Mouse (Mus musculus) G1E (cell line): ENCODE measurements around the gene Slc5a8. TPM values are rescaled to one million over a fixed set of nuclear protein-coding genes. Genes with fewer than 3 reads are reported as not detected.

Experiments
- ATAC-seq: 2 replicates; pipeline ENCODE4 v1.8.0; 2016; ENCODE audit warnings: mild to moderate bottlenecking; ENCODE audit not compliant: insufficient number of reproducible peaks, poor library complexity, low FRiP score, severe bottlenecking; ENCODE audit errors: extremely low read depth
- DNase-seq: peaks from one replicate; pipeline ENCODE4 v3.0.0; 2012; ENCODE audit warnings: low spot score
- H3K27me3 ChIP-seq: 2 replicates; pipeline ENCODE4 v1.6.1; 2012; ENCODE audit warnings: mild to moderate bottlenecking, low read length, inconsistent platforms; ENCODE audit not compliant: insufficient read depth
- H3K36me3 ChIP-seq: replicated peaks from 2 replicates; pipeline ENCODE3; 2012; ENCODE audit warnings: mild to moderate bottlenecking, inconsistent platforms
- H3K4me1 ChIP-seq: 2 replicates; pipeline ENCODE4 v1.6.1; 2012; ENCODE audit warnings: low read depth, low read length, inconsistent platforms, mixed read lengths; ENCODE audit not compliant: insufficient read depth
- H3K4me3 ChIP-seq: 2 replicates; pipeline ENCODE4 v1.5.1; 2012; ENCODE audit warnings: low read depth, mild to moderate bottlenecking, inconsistent platforms, low read length, moderate library complexity, mixed read lengths
- H3K9me3 ChIP-seq: replicated peaks from 2 replicates; pipeline ENCODE4 v1.6.1; 2012; ENCODE audit warnings: inconsistent platforms
- CTCF ChIP-seq: IDR thresholded peaks from 2 replicates; pipeline ENCODE4 v1.5.1; 2012; ENCODE audit warnings: low read depth, low read length, inconsistent platforms, mixed read lengths
- GATA1 ChIP-seq: IDR thresholded peaks from 2 replicates; pipeline ENCODE4 v1.6.1; 2012; ENCODE audit warnings: borderline replicate concordance, low read length, inconsistent platforms, mixed read lengths
- GATA2 ChIP-seq: IDR thresholded peaks from 2 replicates; pipeline ENCODE4 v1.6.1; 2012; ENCODE audit warnings: low read depth, low read length, inconsistent platforms, borderline replicate concordance
- POLR2AphosphoS5 ChIP-seq: IDR thresholded peaks from 2 replicates; pipeline ENCODE4 v1.6.1; 2012; ENCODE audit warnings: low read depth, low read length, inconsistent platforms; ENCODE audit not compliant: insufficient replicate concordance
- TAL1 ChIP-seq: conservative IDR thresholded peaks from 2 replicates; pipeline ENCODE4 v1.6.1; 2012; ENCODE audit warnings: low read depth, low read length, inconsistent platforms, mixed read lengths
- polyA plus RNA-seq: library from polyadenylated mRNA; stranded (reverse); fragments of >175 nt; gene quantifications from 2 replicates; pipeline ENCODE4 v1.2.3, GENCODE M21; 2012
- total RNA-seq, 2 experiments: library from RNA; stranded (forward) in 1 of 2; stranded (reverse) in 1 of 2; fragments of 200-1000 nt in 1 of 2; fragments of >200 nt in 1 of 2; fragmentation: Nextera tagmentation in 1 of 2; gene quantifications; 2 replicates each; pipeline ENCODE4 v1.2.3; 2014 to 2017

Slc5a8 gene
- total and polyA plus RNA-seq, 3 experiments: 0.11 TPM; not detected in 2

GRCm38 (mm10) chr10:88862293-88862692, 23.5 kb upstream of the Slc5a8 start:
- no peak overlapping the region for H3K4me3 ChIP-seq
- no peaks in the 10 kb centered on the region for H3K36me3 ChIP-seq
- no peak for TF ChIP-seq POLR2AphosphoS5
- no peaks in the 10 kb centered on the region for H3K4me1 ChIP-seq
- no peaks in the 10 kb centered on the region for H3K27me3 ChIP-seq
- ATAC-seq (no peak), DNase-seq (no peak)
- H3K9me3 ChIP-seq: no peaks in the 10 kb centered on the region

GRCm38 (mm10) chr10:88866017-88866416, 19.8 kb upstream of the Slc5a8 start:
- Histone ChIP-seq H3K4me1 (no peaks in the 10 kb centered on the region), H3K4me3 (no peak overlapping the region), H3K36me3 (no peaks in the 10 kb centered on the region), H3K27me3 (no peaks in the 10 kb centered on the region), H3K9me3 (no peaks in the 10 kb centered on the region)
- ATAC-seq: no peak
- TF ChIP-seq TAL1: no peak
- TF ChIP-seq GATA1: no peak
- no peak for TF ChIP-seq CTCF
- TF ChIP-seq POLR2AphosphoS5: no peak
- TF ChIP-seq GATA2: no peak
- no peak for DNase-seq

GRCm38 (mm10) chr10:88874870-88875269, 10.9 kb upstream of the Slc5a8 start:
- DNase-seq (no peak), ATAC-seq (no peak)
- H3K4me3 ChIP-seq: no peak overlapping the region
- no peaks in the 10 kb centered on the region for H3K27me3 ChIP-seq
- no peaks in the 10 kb centered on the region for H3K9me3 ChIP-seq
- no peaks in the 10 kb centered on the region for H3K36me3 ChIP-seq
- H3K4me1 ChIP-seq: no peaks in the 10 kb centered on the region
- no peak for TF ChIP-seq GATA1
- no peak for TF ChIP-seq POLR2AphosphoS5
- no peak for TF ChIP-seq CTCF
- no peak for TF ChIP-seq TAL1
- TF ChIP-seq GATA2: no peak

- TF ChIP-seq TAL1 (no peak), POLR2AphosphoS5 (no peak), GATA2 (no peak), CTCF (no peak), GATA1 (no peak)
- ATAC-seq (no peak), DNase-seq (no peak)
- H3K4me3 ChIP-seq: no peak overlapping the region
- no peaks in the 10 kb centered on the region for H3K36me3 ChIP-seq
- H3K27me3 ChIP-seq: no peaks in the 10 kb centered on the region
- no peaks in the 10 kb centered on the region for H3K9me3 ChIP-seq
- no peaks in the 10 kb centered on the region for H3K4me1 ChIP-seq
Measured at GRCm38 (mm10) chr10:88877421-88877820, 8.4 kb upstream of the Slc5a8 start.

- no peak for TF ChIP-seq CTCF
- no peak for TF ChIP-seq GATA2
- no peak for TF ChIP-seq POLR2AphosphoS5
- no peak for TF ChIP-seq GATA1
- TF ChIP-seq TAL1: no peak
- no peaks in the 10 kb centered on the region for H3K27me3 ChIP-seq
- no peak for DNase-seq
- H3K4me1 ChIP-seq: no peaks in the 10 kb centered on the region
- no peaks in the 10 kb centered on the region; the same call in 1 of the 2 replicates for H3K9me3 ChIP-seq
- H3K4me3 ChIP-seq: no peak overlapping the region
- ATAC-seq: no peak
- H3K36me3 ChIP-seq: no peaks in the 10 kb centered on the region
Measured at GRCm38 (mm10) chr10:88883721-88884120, 2.1 kb upstream of the Slc5a8 start.

- DNase-seq (no peak), ATAC-seq (no peak)
- no peak for TF ChIP-seq POLR2AphosphoS5
- no peak for TF ChIP-seq GATA1
- no peak for TF ChIP-seq GATA2
- no peak for TF ChIP-seq TAL1
- TF ChIP-seq CTCF: no peak
- Histone ChIP-seq H3K4me1 (no peaks in the 10 kb centered on the region), H3K27me3 (no peaks in the 10 kb centered on the region), H3K36me3 (no peaks in the 10 kb centered on the region), H3K4me3 (no peak overlapping the region), H3K9me3 (no peaks in the 10 kb centered on the region; the same call in 1 of the 2 replicates)
Measured at GRCm38 (mm10) chr10:88884836-88885235, 956 bp upstream of the Slc5a8 start.

- no peaks in the 10 kb centered on the region; the same call in 1 of the 2 replicates for H3K9me3 ChIP-seq
- ATAC-seq (no peak), DNase-seq (no peak)
- no peaks in the 10 kb centered on the region for H3K36me3 ChIP-seq
- no peaks in the 10 kb centered on the region for H3K4me1 ChIP-seq
- no peak overlapping the region for H3K4me3 ChIP-seq
- TF ChIP-seq POLR2AphosphoS5 (no peak), CTCF (no peak), GATA2 (no peak), TAL1 (no peak), GATA1 (no peak)
- H3K27me3 ChIP-seq: no peaks in the 10 kb centered on the region
Measured at GRCm38 (mm10) chr10:88886114-88886513, 322 bp downstream of the Slc5a8 start.
